Mouse (Mus musculus): ENCODE results near the gene Slc41a2.
A peak's percentile ranks its signal among the peaks of the same experiment; 100 is the strongest.
"Not testable (repeated sequence)": the region's sequence is repeated elsewhere in the genome, so short reads cannot be mapped to it uniquely, and the experiment has no call there.

Slc41a2 gene

DNA sequence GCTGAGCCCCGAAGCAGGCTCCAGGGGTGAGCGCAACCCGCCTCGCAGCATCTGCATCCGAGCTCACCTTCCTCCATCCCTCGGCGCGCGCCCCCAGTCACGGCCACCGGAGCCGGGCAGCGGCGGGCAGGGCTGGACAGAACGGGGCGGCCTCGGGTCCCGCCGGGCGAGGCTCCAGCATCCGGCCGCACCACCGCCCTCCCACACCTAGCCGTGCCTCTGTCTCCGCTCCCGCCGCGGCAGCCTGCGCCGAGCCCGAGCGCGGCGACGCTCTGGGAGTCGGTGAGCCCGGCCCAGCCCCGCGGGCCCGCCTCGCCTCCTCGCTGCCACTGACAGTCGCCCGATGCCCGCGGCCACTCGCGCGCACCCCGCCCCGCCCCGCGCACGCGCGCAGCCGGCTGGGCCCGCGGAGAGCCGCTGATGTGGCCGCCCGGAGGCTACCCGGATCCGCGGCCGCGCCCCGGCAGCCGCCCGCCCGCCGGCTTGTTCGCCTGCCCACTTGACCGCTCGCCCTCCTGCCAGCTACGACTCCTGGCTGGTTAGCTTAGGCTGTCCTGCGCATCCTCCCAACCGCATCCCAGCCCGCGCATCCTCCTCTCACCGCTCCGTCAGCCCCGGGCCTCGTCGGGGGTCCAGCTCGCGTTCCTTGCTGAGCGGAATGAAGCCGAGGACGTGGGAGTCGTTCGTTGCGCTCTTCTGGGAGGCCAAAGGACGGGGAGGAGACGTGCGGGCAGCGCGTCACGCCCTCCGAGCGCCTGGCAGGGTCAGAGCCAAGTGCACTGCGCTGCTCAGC lies at the start of gene Slc41a2:
TSS of gene Slc41a2 (minus strand) at position 724 of the 793 bp plus-strand sequence.
- H3K27me3 ChIP-seq (ENCODE audit: control insufficient read depth, insufficient read depth, low read length, poor library complexity, severe bottlenecking): no peaks in the 10 kb centered on the region
- H3K36me3 ChIP-seq (ENCODE audit: control insufficient read depth, insufficient read depth, low read length, poor library complexity, severe bottlenecking): no peaks in the 10 kb centered on the region
- peak; percentile 69 for DNase-seq (ENCODE audit: low read depth, low spot score)

DNA sequence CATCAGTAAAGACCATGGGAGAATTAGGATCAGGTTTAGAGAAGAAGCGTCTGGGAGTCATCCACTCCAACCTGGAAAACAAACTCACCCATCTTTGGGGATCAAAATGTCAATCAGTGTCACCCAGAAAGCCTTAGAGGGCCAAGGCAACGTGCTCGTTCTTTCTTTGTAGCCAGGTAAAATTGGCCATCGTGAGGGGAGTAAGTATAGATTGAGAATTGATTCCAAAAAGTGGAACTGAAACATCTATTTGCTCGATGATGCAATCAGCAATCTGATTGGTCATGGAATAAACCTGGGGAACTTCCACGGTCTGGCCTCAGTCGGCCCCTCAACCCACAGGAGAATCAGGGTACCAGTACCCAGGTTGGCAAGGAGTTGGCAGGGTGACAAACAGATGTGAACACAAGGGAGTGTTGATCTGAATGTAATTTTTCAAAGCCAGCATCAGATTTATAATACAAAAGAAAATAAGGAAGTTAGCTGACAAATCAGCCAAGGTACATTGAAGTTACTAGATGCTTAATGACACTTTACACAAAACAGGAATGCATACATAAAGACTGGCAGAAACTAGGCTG lies 47.7 kb upstream of the Slc41a2 start:
- Histone ChIP-seq H3K27me3 (ENCODE audit: control insufficient read depth, insufficient read depth, low read length, poor library complexity, severe bottlenecking) (no peaks in the 10 kb centered on the region), H3K36me3 (ENCODE audit: control insufficient read depth, insufficient read depth, low read length, poor library complexity, severe bottlenecking) (no peaks in the 10 kb centered on the region)
- no peak for DNase-seq (ENCODE audit: low read depth, low spot score)

DNA sequence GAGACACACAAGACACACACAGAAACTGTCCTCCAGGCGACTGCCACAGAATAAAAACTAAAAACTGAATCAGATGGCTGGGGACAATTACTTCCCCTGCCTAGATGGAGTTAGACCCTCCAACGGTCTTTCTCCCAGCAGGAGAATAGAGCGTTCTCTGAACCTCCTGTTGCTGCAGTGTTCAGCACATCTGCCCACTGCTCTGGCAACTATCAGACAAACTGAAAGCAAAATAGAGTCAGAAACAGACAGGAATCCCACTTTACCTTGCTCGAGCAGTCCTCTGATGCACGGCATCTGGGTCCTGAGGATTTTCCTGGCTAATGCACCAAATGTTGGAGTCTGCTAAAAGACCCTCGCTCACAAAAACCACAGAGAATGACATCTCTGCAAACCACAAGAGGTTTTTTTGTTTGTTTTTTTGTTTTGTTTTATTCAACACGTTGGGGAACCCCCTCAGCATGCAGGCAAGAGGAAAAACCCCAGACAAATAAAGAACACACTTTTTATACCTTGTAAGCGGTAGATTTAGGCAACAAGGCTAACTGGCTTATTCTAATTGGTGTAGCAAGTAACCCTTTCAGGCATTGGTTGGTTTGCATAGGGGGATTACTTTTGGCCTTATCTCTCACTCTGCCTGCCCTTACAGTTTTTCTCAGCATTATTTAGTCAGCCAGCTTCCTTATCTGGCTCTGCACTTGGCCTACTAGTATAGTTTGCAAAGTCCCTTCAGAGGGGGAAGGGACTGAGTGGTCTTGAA lies 47.0 kb upstream of the Slc41a2 start:
- H3K27me3 ChIP-seq (ENCODE audit: control insufficient read depth, insufficient read depth, low read length, poor library complexity, severe bottlenecking): no peaks in the 10 kb centered on the region
- DNase-seq (ENCODE audit: low read depth, low spot score): no peak
- H3K36me3 ChIP-seq (ENCODE audit: control insufficient read depth, insufficient read depth, low read length, poor library complexity, severe bottlenecking): no peaks in the 10 kb centered on the region

DNA sequence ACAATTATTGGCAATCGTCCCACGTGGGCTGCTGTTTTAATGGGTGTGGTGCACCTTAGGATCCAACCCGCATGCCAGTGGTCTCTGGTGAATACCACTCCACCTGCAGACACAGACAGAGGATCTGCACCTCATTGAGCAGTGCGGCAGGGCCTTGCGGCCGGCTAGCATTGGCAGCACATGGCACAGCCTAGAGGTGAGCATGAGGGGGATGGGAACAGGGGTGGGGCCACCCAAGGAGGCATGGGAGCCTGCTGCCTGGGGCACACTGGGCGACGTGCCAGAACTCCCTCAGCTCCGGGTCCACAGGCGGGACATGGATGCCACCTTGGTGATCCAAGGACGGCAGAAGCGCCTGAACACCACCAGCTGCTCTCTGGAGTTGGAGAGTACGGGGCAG lies 46.2 kb upstream of the Slc41a2 start:
- no peaks in the 10 kb centered on the region for H3K27me3 ChIP-seq (ENCODE audit: control insufficient read depth, insufficient read depth, low read length, poor library complexity, severe bottlenecking)
- H3K36me3 ChIP-seq (ENCODE audit: control insufficient read depth, insufficient read depth, low read length, poor library complexity, severe bottlenecking): no peaks in the 10 kb centered on the region
- no peak for DNase-seq (ENCODE audit: low read depth, low spot score)

DNA sequence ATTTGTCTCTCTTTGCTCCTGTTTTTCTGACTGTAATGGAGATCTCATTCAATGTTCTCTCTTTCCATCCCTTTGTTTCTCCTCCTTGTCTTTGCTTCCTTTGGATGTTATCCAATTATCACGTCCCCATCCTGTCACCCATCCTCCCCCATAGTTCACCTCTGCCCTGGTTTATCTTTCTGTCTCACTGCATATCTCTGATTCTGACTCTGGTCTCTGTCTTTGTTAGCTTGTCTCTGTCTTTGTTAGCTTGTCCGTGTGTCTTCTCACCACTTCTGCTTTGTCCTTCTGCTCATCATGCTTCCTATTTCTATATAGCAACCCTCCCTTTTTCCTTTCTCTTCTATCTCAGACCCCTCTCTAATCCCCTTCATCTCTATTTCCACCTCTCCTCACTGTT lies 45.3 kb upstream of the Slc41a2 start:
- no peak for DNase-seq (ENCODE audit: low read depth, low spot score)
- H3K27me3 ChIP-seq (ENCODE audit: control insufficient read depth, insufficient read depth, low read length, poor library complexity, severe bottlenecking): no peaks in the 10 kb centered on the region
- H3K36me3 ChIP-seq (ENCODE audit: control insufficient read depth, insufficient read depth, low read length, poor library complexity, severe bottlenecking): no peaks in the 10 kb centered on the region

DNA sequence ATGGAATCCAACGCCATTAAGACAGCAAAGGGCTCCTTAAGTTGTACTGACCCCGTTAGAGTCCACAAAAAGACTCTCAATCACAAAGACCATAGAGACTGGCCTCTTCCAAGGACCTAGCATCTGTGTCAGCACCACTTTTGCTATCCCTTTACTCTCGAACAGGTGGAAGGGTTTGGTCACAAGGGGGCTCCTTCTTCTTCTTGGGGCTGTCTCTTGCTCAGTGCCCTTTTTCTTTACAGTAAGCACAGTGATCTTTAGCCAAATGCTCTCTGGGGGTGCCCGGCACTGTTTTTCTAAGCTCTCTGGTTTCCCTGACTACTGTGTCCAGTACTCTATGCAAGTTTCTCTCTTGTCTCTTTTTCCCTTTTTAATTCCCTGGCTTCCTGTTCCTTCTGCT lies 44.8 kb upstream of the Slc41a2 start:
- no peak for DNase-seq (ENCODE audit: low read depth, low spot score)
- no peaks in the 10 kb centered on the region for H3K27me3 ChIP-seq (ENCODE audit: control insufficient read depth, insufficient read depth, low read length, poor library complexity, severe bottlenecking)
- H3K36me3 ChIP-seq (ENCODE audit: control insufficient read depth, insufficient read depth, low read length, poor library complexity, severe bottlenecking): no peaks in the 10 kb centered on the region

DNA sequence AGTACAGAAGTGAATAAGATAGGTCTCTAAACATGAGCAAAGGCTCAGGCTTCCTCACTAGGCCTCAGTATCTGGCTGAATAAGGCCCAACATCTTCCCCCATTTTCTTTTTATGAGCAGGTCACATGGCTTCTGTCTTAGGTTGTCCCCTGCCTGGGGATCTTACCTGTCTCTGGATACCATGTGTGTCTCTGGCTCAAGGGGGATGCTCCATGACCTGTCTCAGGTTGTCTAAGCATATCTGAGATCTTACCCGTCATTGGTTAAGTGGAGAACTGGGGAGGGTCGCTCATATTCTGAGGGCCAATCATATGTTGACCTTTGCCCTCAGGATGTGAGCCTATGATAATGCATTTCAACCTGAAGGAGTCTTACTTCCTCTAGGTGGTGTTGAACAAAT lies 42.8 kb upstream of the Slc41a2 start:
- H3K27me3 ChIP-seq (ENCODE audit: control insufficient read depth, insufficient read depth, low read length, poor library complexity, severe bottlenecking): no peaks in the 10 kb centered on the region
- no peaks in the 10 kb centered on the region for H3K36me3 ChIP-seq (ENCODE audit: control insufficient read depth, insufficient read depth, low read length, poor library complexity, severe bottlenecking)
- DNase-seq (ENCODE audit: low read depth, low spot score): no peak

DNA sequence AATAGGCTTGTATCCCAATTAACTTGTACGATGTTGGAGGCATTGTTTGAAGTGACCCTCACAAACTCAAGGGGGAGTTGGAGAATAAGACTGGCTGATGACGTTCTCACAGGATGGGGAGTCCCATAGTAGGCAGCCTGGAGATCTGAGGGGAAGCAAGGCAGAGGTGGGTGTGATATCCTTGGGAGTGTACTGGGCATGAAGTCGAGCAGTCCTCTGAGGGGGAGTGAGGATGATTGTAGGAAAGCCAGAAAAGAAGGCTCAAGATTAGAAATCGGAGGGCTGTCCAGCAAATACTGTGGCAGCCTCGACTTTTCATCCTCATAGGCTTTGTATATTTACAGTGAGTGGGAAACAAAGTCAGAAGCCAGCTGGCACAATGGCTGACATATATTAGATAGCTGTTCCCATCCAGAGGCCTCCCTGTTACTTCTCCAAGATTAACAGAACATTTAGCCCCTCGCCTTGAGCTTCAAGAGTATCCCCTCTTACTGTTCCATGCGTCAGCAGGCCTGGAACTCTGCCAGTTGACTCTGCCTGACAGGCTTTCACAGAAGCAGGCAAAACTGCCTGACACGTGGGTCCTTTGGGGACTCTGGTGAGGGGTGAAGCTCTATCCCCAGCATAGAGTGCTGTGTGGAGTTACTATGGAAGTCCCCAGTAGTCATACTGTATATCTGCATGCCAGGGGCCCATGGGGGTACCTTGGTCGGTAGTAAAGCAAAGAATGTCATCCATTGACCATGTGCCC lies 40.6 kb upstream of the Slc41a2 start:
- no peak for DNase-seq (ENCODE audit: low read depth, low spot score)
- Histone ChIP-seq H3K36me3 (ENCODE audit: control insufficient read depth, insufficient read depth, low read length, poor library complexity, severe bottlenecking) (0 out of 2 replicates have a peak, but pooled peaks cover 2% of the 10 kb centered on the region), H3K27me3 (ENCODE audit: control insufficient read depth, insufficient read depth, low read length, poor library complexity, severe bottlenecking) (no peaks in the 10 kb centered on the region)

DNA sequence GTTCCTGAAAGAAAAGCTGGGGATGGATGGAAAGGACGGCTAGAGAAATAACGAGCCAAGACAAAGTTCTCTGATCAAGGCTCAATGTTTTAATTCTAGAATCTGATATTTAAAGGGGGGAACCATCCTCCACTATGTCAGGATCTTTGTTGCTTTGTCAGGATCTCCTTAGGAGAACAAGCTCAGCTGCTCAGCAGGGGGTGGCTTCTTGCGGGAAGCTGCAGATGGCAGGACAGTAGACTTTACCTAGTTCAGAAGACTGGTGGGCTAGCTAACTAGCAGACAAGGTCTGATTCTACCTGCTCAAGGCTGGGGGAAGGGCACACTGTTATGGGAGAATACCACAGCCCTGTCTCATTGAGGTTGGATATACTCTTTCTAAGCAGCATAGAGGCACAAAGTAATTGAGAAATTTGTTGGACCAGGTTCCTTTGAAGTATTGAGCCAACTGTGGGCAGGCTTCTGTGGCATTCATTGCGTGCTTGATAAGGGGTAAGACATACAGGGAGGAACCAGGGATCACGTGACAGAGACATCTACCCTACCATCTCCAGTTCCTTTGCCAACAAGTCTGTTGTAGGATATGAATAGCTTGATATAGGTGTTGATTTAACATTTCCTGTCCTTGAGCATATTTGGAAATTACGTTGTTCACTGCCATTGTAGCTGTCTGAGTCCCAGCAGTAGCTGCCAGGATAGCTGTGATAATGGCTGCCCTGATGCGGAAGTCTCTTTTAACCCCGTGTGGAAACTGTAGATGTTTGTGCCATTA lies 39.4 kb upstream of the Slc41a2 start:
- H3K27me3 ChIP-seq (ENCODE audit: control insufficient read depth, insufficient read depth, low read length, poor library complexity, severe bottlenecking): no peaks in the 10 kb centered on the region
- H3K36me3 ChIP-seq (ENCODE audit: control insufficient read depth, insufficient read depth, low read length, poor library complexity, severe bottlenecking): 0 out of 2 replicates have a peak, but pooled peaks cover 2% of the 10 kb centered on the region
- no peak for DNase-seq (ENCODE audit: low read depth, low spot score)

DNA sequence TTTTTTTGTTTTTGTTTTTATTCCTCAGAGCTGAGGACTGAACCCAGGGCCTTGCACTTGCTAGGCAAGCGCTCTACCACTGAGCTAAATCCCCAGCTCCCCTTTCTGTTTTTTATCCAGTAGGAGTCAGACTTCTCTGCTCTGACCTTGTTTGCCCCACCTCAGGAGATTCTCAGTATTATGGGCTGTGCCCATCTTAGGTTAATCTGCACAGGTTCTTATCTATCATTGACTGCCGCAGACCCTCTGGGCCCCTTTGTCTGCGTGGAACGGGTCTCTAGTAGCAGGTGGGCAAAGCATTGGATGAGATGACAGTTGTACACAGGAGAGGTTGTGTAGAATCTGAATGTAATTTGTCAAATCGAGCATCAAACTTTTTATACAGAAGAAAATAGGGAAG lies 37.8 kb upstream of the Slc41a2 start:
- H3K27me3 ChIP-seq (ENCODE audit: control insufficient read depth, insufficient read depth, low read length, poor library complexity, severe bottlenecking); H3K36me3 ChIP-seq (ENCODE audit: control insufficient read depth, insufficient read depth, low read length, poor library complexity, severe bottlenecking); DNase-seq (ENCODE audit: low read depth, low spot score): not testable (repeated sequence)

DNA sequence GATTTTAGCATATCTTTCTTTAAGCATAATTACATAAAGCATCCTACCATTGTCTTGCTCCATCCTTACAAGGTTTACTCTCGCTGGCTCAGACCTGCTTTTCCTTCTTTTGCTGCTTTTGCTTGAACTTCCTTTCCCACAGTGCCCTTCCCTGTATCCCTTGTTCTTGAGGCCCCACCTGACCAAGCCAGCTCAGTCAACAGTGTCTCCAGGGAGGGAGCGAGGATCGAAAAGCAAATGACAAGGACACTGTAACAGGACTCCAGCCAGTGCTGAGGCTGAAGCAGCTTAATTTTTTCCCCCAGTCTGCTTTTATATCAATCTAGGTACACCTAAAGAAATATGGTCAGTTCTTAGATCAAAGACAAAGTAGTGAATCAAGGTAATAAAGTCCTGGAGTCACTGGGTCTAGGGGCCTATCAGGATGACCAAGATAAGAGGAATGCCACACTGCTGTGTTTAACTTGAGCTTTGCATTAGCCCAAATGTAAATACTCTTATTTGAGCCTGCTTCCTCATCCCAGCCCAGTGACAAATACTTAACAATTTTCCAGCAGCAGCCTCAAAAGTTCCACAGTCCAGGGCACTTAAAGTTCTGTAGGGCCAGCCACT lies 36.5 kb upstream of the Slc41a2 start:
- Histone ChIP-seq H3K36me3 (ENCODE audit: control insufficient read depth, insufficient read depth, low read length, poor library complexity, severe bottlenecking) (peaks cover 8% of the 10 kb centered on the region), H3K27me3 (ENCODE audit: control insufficient read depth, insufficient read depth, low read length, poor library complexity, severe bottlenecking) (no peaks in the 10 kb centered on the region)
- DNase-seq (ENCODE audit: low read depth, low spot score): no peak

DNA sequence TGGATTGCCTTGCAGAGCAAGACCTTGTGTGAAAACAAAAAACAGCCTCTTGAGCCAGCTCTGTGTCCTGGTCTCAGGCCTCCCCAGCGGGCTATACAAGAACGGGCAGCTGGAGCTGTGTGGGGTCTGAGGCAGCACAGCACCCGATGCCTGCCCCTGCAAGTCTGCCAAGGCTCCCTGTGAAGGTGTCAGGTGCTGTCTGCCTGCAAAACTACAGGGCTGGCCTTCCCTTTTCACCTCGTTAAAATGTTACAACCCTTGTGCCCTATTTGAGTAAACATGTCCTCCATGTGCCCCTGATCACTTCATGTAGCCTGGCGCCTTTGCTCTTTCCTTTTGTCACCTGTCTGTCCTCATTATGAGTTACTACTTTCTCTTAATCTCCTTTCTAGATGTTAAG lies 31.2 kb upstream of the Slc41a2 start:
- Histone ChIP-seq H3K27me3 (ENCODE audit: control insufficient read depth, insufficient read depth, low read length, poor library complexity, severe bottlenecking) (no peaks in the 10 kb centered on the region), H3K36me3 (ENCODE audit: control insufficient read depth, insufficient read depth, low read length, poor library complexity, severe bottlenecking) (peaks cover 31% of the 10 kb centered on the region)
- no peak for DNase-seq (ENCODE audit: low read depth, low spot score)

DNA sequence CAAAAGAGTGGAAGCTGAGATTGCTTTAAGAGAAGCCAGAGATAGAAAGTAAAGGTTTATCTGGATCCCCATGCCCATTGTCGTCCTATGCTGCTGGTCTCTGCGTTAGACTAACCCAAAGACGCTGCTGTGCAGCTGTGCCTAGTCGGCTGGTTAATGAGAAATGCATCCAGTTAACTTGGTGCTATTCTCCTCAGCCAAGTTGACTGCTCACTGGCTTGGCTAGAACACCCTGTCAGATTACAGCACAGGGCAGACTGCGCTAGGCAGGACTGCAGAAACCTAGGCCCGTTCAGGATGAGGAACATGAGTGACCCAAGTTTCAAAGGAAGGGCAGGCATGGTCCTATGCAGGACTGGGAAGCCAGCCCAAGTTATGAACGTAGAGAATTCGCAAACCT lies 25.8 kb upstream of the Slc41a2 start:
- Histone ChIP-seq H3K27me3 (ENCODE audit: control insufficient read depth, insufficient read depth, low read length, poor library complexity, severe bottlenecking) (no peaks in the 10 kb centered on the region), H3K36me3 (ENCODE audit: control insufficient read depth, insufficient read depth, low read length, poor library complexity, severe bottlenecking) (peaks cover 29% of the 10 kb centered on the region)
- no peak for DNase-seq (ENCODE audit: low read depth, low spot score)
